Mouse (Mus musculus): ENCODE results near the gene Zdhhc4. TPM values are rescaled to one million over a fixed set of nuclear protein-coding genes. Genes with fewer than 3 reads are reported as not detected.

Gene Zdhhc4
- polyA plus RNA-seq, 1 experiment from 2014 or later, result 72.5 TPM

DNA sequence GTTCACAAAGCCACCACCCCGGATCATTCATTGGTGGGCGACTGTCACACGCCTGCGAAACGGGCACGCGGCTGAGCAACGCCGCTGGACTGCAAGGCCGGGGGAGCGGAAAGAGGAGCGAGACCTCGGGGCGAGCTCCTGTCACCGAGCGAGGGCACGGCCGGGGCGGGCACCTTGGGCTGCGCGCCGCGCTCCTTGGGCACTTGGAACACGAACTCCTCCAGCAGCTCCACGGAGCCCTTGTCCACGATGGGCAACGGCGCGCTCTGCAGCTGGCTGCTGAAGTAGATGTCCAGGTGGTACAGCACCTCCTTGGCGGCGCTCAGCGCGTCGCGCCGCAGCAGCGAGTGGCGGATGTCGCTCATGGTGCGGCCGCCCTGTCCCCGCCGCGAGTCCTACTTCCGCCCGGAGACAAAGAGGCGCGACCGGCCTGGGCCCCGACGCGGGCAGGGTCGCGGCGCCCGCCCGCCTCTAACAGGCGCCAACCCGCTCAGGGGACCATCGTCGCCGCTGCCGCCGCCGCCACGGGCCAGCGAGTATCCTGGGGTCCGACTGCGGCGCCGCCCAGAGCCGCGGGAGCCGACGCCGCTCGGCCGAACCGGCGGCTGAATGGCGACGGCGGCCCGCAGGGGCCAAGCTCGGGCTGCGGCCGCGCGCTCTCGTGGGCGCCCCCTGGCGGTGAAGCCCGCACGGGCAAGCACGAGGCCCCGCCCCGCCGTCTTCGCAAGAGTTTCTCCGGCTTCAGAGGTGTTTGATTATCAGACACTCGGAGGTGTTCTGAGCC, 14.1 kb downstream of the Zdhhc4 start, which contains the start of gene E130309D02Rik:
Gene E130309D02Rik, minus strand, starts transcription at position 631 of the 784 bp plus-strand sequence.
- peaks cover 80% of the 10 kb centered on the region for H3K36me3 ChIP-seq
- H3K9me3 ChIP-seq (replicated peaks), result no peaks in the 10 kb centered on the region
- peaks cover 31% of the 10 kb centered on the region for H3K4me1 ChIP-seq
- H3K27ac ChIP-seq, result peak within 1 kb of the TSS; percentile 99
- DNase-seq (ENCODE audit: low spot score), result peak; percentile 95
- H3K27me3 ChIP-seq (ENCODE audit: low read depth, poor library complexity, severe bottlenecking), result no peaks in the 10 kb centered on the region
- under 1% methylated on average over 98 of the region's 101 CpGs for WGBS
- peak within 1 kb of the TSS; percentile 88 for H3K4me3 ChIP-seq

DNA sequence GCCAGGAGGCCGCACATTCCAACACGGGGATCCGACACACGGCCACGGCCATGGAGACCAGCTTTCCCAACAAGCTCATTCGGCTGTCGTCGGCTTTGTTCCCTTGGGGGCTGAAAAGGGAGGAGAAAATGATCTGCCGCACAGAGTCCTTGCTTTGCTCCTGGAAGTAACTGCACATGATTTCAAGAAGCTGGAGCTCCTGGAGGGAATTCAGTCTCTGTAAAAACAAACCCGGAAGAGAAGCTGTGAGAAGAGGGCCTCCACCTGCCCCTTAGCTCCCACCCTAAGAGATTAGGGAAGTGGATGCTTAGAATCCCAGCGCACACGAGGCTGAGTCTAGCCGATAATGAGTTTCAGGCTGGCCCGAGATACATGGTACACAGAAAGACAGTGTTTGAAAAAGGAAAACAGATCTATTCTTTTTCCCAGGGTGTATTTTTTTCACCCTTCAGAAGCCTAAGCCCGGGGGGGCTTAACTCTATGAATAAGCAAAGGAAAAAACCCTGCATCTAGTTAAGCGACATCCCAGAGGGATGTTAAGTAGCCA, 14.8 kb downstream of the Zdhhc4 start:
- Histone ChIP-seq H3K27ac (peak overlapping the region; percentile 99), H3K36me3 (peaks cover 80% of the 10 kb centered on the region), H3K4me1 (peaks cover 31% of the 10 kb centered on the region), H3K9me3 (replicated peaks) (no peaks in the 10 kb centered on the region), H3K27me3 (ENCODE audit: low read depth, poor library complexity, severe bottlenecking) (no peaks in the 10 kb centered on the region), H3K4me3 (peak overlapping the region; percentile 88)
- WGBS, result 10% methylated on average over 16 of the region's 16 CpGs
- DNase-seq (ENCODE audit: low spot score), result peak; percentile 48

DNA sequence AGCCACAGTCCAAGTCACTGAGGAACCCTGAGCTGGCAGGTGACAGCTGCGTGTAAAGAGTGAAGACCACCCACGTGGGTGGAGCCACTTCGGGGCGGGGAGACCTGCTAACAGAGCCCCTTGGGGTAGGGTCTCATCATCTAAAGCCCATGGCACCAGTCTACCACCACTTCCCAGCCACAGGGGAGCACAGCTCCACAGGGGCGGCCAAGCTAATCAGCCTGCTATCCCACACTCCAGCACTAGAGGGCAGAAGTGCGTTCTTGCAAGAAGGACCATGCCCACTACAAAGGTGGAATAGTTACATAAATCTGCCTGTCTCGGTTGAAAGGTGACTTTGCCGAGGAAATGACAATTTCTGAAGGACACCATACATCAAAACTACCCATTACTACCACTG, 17.2 kb downstream of the Zdhhc4 start:
- 77% methylated on average over 8 of the region's 8 CpGs for WGBS
- Histone ChIP-seq H3K9me3 (replicated peaks) (no peaks in the 10 kb centered on the region), H3K4me3 (0 out of 2 replicates have a peak overlapping the region, but pooled peaks have one; percentile 11), H3K36me3 (peaks cover 80% of the 10 kb centered on the region), H3K27ac (no peak overlapping the region), H3K4me1 (peaks cover 31% of the 10 kb centered on the region), H3K27me3 (ENCODE audit: low read depth, poor library complexity, severe bottlenecking) (no peaks in the 10 kb centered on the region)
- DNase-seq (ENCODE audit: low spot score), result peak; percentile 84

DNA sequence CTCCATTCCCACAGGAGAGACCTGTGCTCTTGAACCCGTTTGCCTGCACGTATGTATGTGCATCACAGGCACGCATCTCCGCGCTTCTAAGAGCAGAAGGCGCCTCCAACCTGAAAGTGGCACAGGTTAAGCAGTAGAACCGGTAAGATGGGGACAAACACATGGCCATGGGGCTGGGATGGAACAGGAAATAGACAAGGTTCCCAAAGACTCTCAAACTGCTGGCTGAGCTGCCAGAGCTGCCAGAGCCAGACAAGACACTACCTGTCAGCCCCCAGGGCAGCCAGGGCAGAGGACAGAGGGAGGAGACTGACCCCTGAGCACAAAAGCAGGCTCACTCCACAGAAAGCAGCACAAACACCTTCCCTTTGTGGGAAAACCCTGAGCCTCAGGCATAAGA, 19.1 kb downstream of the Zdhhc4 start:
- peaks cover 88% of the 10 kb centered on the region for H3K36me3 ChIP-seq
- no peak for DNase-seq (ENCODE audit: low spot score)
- H3K4me1 ChIP-seq, result peaks cover 23% of the 10 kb centered on the region
- H3K9me3 ChIP-seq (replicated peaks), result no peaks in the 10 kb centered on the region
- no peak overlapping the region for H3K27ac ChIP-seq
- H3K27me3 ChIP-seq (ENCODE audit: low read depth, poor library complexity, severe bottlenecking), result no peaks in the 10 kb centered on the region
- WGBS, result 88% methylated on average over 7 of the region's 7 CpGs
- H3K4me3 ChIP-seq, result no peak overlapping the region

DNA sequence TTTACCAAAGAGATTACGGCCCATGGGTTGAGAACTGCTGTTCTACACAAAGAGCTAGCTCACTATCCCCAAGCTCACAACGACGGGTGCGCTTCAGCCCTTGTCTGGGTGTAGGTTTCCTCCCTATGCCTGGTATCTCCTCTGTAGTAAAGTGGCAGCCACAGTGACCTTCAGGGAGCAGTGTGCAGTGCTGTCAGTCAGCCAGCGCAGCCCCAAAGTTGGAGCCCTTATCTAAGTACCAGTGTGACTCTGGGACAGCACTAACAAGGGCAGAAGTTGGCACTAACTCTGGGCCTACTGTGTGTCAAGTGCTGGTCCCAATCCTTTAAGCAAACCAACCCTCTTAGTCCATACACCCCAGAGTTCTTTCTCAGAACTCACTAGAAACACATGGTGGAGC, 20.2 kb downstream of the Zdhhc4 start:
- Histone ChIP-seq H3K36me3 (peaks cover 99% of the 10 kb centered on the region), H3K9me3 (replicated peaks) (no peaks in the 10 kb centered on the region), H3K4me3 (no peak overlapping the region), H3K27me3 (ENCODE audit: low read depth, poor library complexity, severe bottlenecking) (no peaks in the 10 kb centered on the region), H3K4me1 (peaks cover 18% of the 10 kb centered on the region), H3K27ac (no peak overlapping the region)
- DNase-seq (ENCODE audit: low spot score), result no peak
- 96% methylated on average over 5 of the region's 5 CpGs for WGBS

DNA sequence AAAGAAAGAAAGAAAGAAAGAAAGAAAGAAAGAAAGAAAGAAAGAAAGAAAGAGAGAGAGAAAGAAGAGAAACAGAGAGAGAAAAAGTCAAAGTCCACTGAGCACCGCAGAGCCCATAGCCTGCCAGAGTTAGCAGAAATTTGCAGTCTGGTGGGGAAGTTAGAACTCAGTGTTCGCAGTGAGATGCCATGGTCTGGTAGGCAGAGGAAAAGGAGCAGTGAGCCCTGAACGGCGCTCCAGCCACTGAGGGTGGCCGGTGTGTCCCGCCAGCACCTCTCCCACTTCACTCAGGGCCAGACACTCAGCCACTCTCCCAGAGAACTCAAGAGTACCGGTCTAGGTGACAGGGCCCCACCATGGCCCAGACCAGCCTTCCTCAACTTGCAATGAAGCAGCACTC, 24.8 kb downstream of the Zdhhc4 start:
- H3K27ac ChIP-seq, result no peak overlapping the region
- no peak for DNase-seq (ENCODE audit: low spot score)
- H3K27me3 ChIP-seq (ENCODE audit: low read depth, poor library complexity, severe bottlenecking), result no peaks in the 10 kb centered on the region
- H3K4me3 ChIP-seq, result no peak overlapping the region
- 95% methylated on average over 7 of the region's 7 CpGs for WGBS
- H3K9me3 ChIP-seq (replicated peaks), result no peaks in the 10 kb centered on the region
- no peaks in the 10 kb centered on the region for H3K4me1 ChIP-seq
- H3K36me3 ChIP-seq, result peaks cover 100% of the 10 kb centered on the region

DNA sequence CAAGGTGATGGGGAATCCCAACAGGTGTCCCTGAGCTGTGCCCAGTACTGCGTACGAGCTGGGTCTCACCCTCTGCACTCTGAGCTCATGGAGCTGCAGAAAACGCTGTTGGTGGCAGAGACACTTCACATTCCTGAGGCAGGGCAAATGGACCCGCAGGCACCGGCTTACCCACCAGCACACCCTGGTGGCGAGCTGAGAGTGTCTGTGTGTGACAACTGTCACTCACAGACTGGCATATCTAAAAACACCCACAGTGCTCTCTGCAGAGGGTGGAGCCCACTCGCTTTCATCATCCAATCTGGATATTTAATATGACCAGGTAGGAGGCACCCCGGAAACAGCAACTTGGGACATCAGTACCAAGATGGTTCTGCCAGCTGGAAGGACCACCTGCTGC, 27.8 kb downstream of the Zdhhc4 start:
- Histone ChIP-seq H3K4me3 (no peak overlapping the region), H3K9me3 (replicated peaks) (no peaks in the 10 kb centered on the region), H3K27me3 (ENCODE audit: low read depth, poor library complexity, severe bottlenecking) (no peaks in the 10 kb centered on the region), H3K4me1 (no peaks in the 10 kb centered on the region), H3K36me3 (peaks cover 85% of the 10 kb centered on the region), H3K27ac (no peak overlapping the region)
- WGBS, result 87% methylated on average over 8 of the region's 8 CpGs
- DNase-seq (ENCODE audit: low spot score), result no peak

DNA sequence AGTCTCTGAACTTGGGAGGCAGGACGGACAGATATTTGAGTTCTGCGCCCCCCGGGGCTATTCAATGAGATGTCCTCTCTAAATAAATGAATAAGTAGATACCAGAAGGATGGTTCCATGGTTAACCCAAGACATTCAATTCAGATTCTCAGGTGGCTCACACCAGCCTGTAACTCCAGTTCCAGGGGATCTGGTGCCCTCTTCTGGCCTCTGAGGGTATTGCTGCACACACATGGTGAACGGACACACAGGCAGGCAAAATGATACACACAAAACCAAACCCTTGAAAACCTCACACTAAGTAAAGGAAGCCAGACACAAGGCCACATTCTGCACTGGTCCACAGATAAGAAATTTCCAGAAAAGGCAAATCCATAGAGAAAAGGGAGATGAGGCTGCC, 29.4 kb downstream of the Zdhhc4 start:
- Histone ChIP-seq H3K4me1 (no peaks in the 10 kb centered on the region), H3K36me3 (peaks cover 72% of the 10 kb centered on the region), H3K27ac (no peak overlapping the region), H3K9me3 (replicated peaks) (no peaks in the 10 kb centered on the region), H3K4me3 (no peak overlapping the region), H3K27me3 (ENCODE audit: low read depth, poor library complexity, severe bottlenecking) (peaks cover 4% of the 10 kb centered on the region)
- peak; percentile 70 for DNase-seq (ENCODE audit: low spot score)
- 88% methylated on average over 4 of the region's 4 CpGs for WGBS

DNA sequence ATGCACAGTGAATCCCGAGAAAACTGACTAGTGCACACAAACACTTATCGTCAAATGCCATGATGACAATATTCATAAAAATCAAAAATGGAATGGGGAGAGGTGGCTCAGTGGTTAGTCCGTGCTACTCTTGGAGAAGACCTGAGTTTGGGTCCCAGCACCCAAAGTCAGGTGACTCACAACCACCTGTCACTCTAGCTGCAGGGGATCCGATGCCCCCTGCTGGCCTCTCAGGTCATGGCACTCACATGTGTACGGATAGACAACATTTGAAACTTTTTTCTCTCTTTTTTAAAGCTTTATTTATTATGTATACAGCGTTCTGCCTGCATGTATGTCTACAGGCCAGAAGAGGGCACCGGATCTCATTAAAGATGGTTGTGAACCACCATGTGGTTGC, 30.7 kb downstream of the Zdhhc4 start:
- peaks cover 7% of the 10 kb centered on the region for H3K4me1 ChIP-seq
- no peak for DNase-seq (ENCODE audit: low spot score)

DNA sequence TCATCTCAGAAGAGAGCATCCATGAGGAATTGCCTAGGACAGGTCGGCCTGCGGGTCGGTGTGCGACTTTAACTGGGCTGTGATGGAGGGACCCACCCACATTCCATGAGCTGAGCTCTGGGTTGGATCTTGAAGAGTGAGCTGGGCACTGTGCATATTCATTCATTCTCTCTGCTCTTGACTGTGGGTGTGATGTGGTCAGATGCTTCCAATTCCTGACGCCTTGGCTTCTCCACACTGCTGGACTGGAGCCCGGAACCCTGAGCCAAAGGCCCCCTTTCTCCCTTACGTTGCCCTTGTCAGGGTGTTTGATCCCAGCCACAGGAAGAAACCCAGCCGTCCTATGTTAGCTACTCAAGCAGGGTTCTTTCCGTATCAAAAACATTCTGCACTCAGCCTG, 31.1 kb downstream of the Zdhhc4 start:
- Histone ChIP-seq H3K27me3 (ENCODE audit: low read depth, poor library complexity, severe bottlenecking) (peaks cover 21% of the 10 kb centered on the region), H3K9me3 (replicated peaks) (no peaks in the 10 kb centered on the region), H3K36me3 (peaks cover 55% of the 10 kb centered on the region), H3K27ac (no peak overlapping the region), H3K4me3 (no peak overlapping the region), H3K4me1 (peaks cover 11% of the 10 kb centered on the region)
- no peak for DNase-seq (ENCODE audit: low spot score)
- WGBS, result 92% methylated on average over 9 of the region's 9 CpGs

More for the DNA sequence above, 30.7 kb downstream of the Zdhhc4 start:
- H3K27ac ChIP-seq, result no peak overlapping the region
- peaks cover 17% of the 10 kb centered on the region for H3K27me3 ChIP-seq (ENCODE audit: low read depth, poor library complexity, severe bottlenecking)
- H3K4me3 ChIP-seq, result no peak overlapping the region
- no peaks in the 10 kb centered on the region for H3K9me3 ChIP-seq (replicated peaks)
- WGBS, result 94% methylated on average over 7 of the region's 7 CpGs
- H3K36me3 ChIP-seq, result peaks cover 59% of the 10 kb centered on the region

DNA sequence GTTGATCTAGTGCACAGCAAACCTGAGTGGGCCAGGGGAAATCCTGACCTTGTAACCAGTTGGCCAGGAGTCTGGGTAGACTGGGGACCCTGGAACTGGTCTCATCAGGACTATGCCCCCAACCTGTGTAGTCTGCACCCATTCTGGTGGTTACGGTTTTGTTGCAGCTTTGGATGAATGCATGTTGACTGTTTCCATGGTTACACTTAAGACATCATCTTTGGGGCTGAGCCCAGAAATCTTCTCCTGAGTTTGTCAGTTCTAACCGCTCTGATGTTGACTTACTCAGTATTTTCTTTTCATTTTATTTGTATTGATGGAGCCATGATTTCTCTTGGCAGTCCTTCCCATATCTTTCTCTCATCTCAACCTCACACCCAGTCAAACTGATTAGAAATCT, 33.7 kb downstream of the Zdhhc4 start:
- Histone ChIP-seq H3K27ac (no peak overlapping the region), H3K36me3 (peaks cover 29% of the 10 kb centered on the region), H3K4me1 (peaks cover 15% of the 10 kb centered on the region), H3K4me3 (no peak overlapping the region), H3K9me3 (replicated peaks) (no peaks in the 10 kb centered on the region), H3K27me3 (ENCODE audit: low read depth, poor library complexity, severe bottlenecking) (peaks cover 47% of the 10 kb centered on the region)
- WGBS, result 96% methylated on average over 2 of the region's 2 CpGs
- no peak for DNase-seq (ENCODE audit: low spot score)

DNA sequence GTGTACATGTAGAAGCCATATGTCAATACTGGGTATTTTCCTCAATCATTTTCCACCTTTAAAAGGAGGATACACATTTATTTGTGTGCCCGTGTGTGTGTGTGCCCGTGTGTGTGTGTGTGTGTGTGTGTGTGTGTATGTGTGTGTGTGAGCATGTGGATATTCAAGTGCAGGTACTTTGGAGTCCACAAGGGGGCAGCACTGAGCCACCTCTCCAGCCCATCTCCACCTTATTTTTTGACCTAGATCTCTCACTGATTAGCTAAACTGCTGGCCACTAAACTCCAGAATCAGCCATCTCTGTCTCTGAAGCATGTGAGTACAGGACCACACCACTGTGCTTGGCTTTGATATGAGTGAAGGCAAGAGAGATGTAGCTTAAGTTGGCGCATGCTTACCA, 34.2 kb downstream of the Zdhhc4 start:
- Histone ChIP-seq H3K4me1 (peaks cover 15% of the 10 kb centered on the region), H3K27ac (no peak overlapping the region), H3K9me3 (replicated peaks) (no peaks in the 10 kb centered on the region), H3K36me3 (peaks cover 24% of the 10 kb centered on the region), H3K4me3 (no peak overlapping the region), H3K27me3 (ENCODE audit: low read depth, poor library complexity, severe bottlenecking) (peaks cover 52% of the 10 kb centered on the region)
- WGBS, result 85% methylated on average over 3 of the region's 3 CpGs
- DNase-seq (ENCODE audit: low spot score), result no peak

DNA sequence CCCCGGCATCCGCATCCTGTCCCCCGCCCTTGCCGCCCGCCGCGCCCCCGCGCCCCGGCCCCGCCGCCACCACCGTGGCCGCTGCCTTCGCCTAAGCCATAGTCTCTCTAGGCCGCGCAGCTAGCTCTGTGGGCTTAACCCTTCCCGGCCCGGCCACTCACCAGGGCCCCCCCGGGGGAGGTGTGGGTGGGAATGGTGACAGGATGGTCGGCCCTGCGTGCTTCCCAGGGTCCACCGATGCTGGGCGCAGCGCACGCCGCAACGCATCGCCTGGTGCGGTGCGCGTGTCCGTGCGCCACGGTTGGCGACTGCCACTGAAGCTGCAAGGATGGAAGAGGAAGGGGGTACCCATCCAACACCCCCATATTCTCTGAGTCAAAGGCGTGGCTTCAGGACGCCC, 35.7 kb downstream of the Zdhhc4 start, which contains the start of gene Zfp853:
Gene Zfp853, minus strand, starts transcription at position 220 of the 400 bp plus-strand sequence.
- 5% methylated on average over 28 of the region's 38 CpGs for WGBS
- Histone ChIP-seq H3K9me3 (replicated peaks) (no peaks in the 10 kb centered on the region), H3K4me1 (peaks cover 22% of the 10 kb centered on the region), H3K4me3 (peak within 1 kb of the TSS; percentile 61), H3K27ac (peak within 1 kb of the TSS; percentile 67), H3K27me3 (ENCODE audit: low read depth, poor library complexity, severe bottlenecking) (peaks cover 67% of the 10 kb centered on the region), H3K36me3 (peaks cover 9% of the 10 kb centered on the region)
- peak; percentile 63 for DNase-seq (ENCODE audit: low spot score)

Data from limb, embryonic 10.5 days (tissue).